Mouse (Mus musculus) CH12.LX (cell line): ENCODE measurements at regions not wholly inside any gene's neighbourhood (a gene's known extent, or its start where the extent isn't known, plus 50 kb on each side); places are given as distances from the start of the nearest gene placed in this dataset.

ENCODE experiments used
- DNase-seq: peaks from one replicate; pipeline ENCODE4 v3.0.0-alpha.2; 2013; ENCODE audit errors: extremely low read depth
- H3K27ac ChIP-seq: 2 replicates; pipeline ENCODE4 v1.5.1; 2012; ENCODE audit warnings: low read depth, mild to moderate bottlenecking, control low read depth, moderate library complexity; ENCODE audit not compliant: insufficient read depth
- H3K27me3 ChIP-seq: replicated peaks from 2 replicates; pipeline ENCODE3; 2012; ENCODE audit warnings: inconsistent platforms
- H3K36me3 ChIP-seq, 2 experiments: replicated peaks in 1 of 2; 2 replicates each; pipeline versions ENCODE3 to v1.6.1; 2012; ENCODE audit warnings: inconsistent platforms in 1 of 2, low read length in 1 of 2, mild to moderate bottlenecking in 1 of 2, mixed read lengths in 1 of 2, moderate library complexity in 1 of 2; ENCODE audit not compliant: control insufficient read depth in 1 of 2, insufficient read depth in 1 of 2
- H3K4me1 ChIP-seq, 2 experiments: 2 replicates each; pipeline ENCODE4 v1.6.1; 2012; ENCODE audit warnings: inconsistent platforms in 1 of 2, moderate library complexity in 1 of 2; ENCODE audit not compliant: insufficient read depth in 2 of 2, control insufficient read depth in 1 of 2
- H3K4me2 ChIP-seq: 2 replicates; pipeline ENCODE4 v1.6.1; 2012; ENCODE audit warnings: low read depth, mild to moderate bottlenecking, control low read depth; ENCODE audit not compliant: poor library complexity, insufficient read depth, severe bottlenecking
- H3K4me3 ChIP-seq, 3 experiments: fragments of 150-350 bp in 1 of 3; sonication (generic) in 1 of 3; replicated peaks in 1 of 3; 2 replicates each; pipeline versions ENCODE3 to v1.5.1; 2011 to 2012; ENCODE audit warnings: low read depth in 2 of 3, low read length in 2 of 3, mild to moderate bottlenecking in 2 of 3, moderate library complexity in 2 of 3, control low read depth in 1 of 3, improper control_type of control experiment in 1 of 3, inconsistent platforms in 1 of 3, mixed read lengths in 1 of 3; ENCODE audit not compliant: poor library complexity in 1 of 3
- H3K79me2 ChIP-seq: replicated peaks from 2 replicates; pipeline ENCODE4 v1.6.1; 2012; ENCODE audit warnings: mild to moderate bottlenecking, moderate library complexity; ENCODE audit not compliant: control insufficient read depth, poor library complexity, insufficient read depth, severe bottlenecking; ENCODE audit errors: extremely low read depth
- H3K9ac ChIP-seq: 2 replicates; pipeline ENCODE4 v1.6.1; 2012; ENCODE audit warnings: low read depth, mild to moderate bottlenecking, control low read depth, moderate library complexity; ENCODE audit not compliant: insufficient read depth
- H3K9me3 ChIP-seq: replicated peaks from 2 replicates; pipeline ENCODE3; 2012; ENCODE audit warnings: low read length, inconsistent platforms, mixed read lengths
- CHD1 ChIP-seq: IDR thresholded peaks from 2 replicates; pipeline ENCODE4 v1.6.1; 2012; ENCODE audit warnings: low read depth, low read length, improper control_type of control experiment, inconsistent platforms
- E2F4 ChIP-seq: IDR thresholded peaks from 2 replicates; pipeline ENCODE4 v1.6.1; 2011; ENCODE audit warnings: low read depth, low read length, improper control_type of control experiment; ENCODE audit not compliant: insufficient replicate concordance
- ELF1 ChIP-seq: IDR thresholded peaks from 2 replicates; pipeline ENCODE4 v1.6.1; 2014; ENCODE audit warnings: low read depth, mild to moderate bottlenecking, inconsistent platforms, low read length, improper control_type of control experiment
- ETS1 ChIP-seq: conservative IDR thresholded peaks from 2 replicates; pipeline ENCODE4 v1.6.1; 2012; ENCODE audit warnings: low read depth, mild to moderate bottlenecking, inconsistent platforms, low read length, improper control_type of control experiment, moderate library complexity
- GABPA ChIP-seq: IDR thresholded peaks from 2 replicates; pipeline ENCODE4 v1.6.1; 2012; ENCODE audit warnings: low read depth, low read length, improper control_type of control experiment, inconsistent platforms; ENCODE audit not compliant: insufficient replicate concordance
- HCFC1 ChIP-seq: IDR thresholded peaks from 2 replicates; pipeline ENCODE4 v1.6.1; 2012; ENCODE audit warnings: low read depth, mild to moderate bottlenecking, inconsistent platforms, low read length, improper control_type of control experiment
- JUN ChIP-seq: IDR thresholded peaks from 2 replicates; pipeline ENCODE4 v1.6.1; 2011; ENCODE audit warnings: low read depth, mild to moderate bottlenecking, low read length, improper control_type of control experiment, moderate library complexity; ENCODE audit not compliant: insufficient read depth
- JUND ChIP-seq: conservative IDR thresholded peaks from 2 replicates; pipeline ENCODE4 v1.6.1; 2011; ENCODE audit warnings: low read depth, low read length, improper control_type of control experiment
- KAT2A ChIP-seq: IDR thresholded peaks from 2 replicates; pipeline ENCODE4 v1.6.1; 2012; ENCODE audit warnings: low read length, improper control_type of control experiment, inconsistent platforms; ENCODE audit not compliant: insufficient replicate concordance
- MAX ChIP-seq: IDR thresholded peaks from 2 replicates; pipeline ENCODE4 v1.6.1; 2011; ENCODE audit warnings: low read length, improper control_type of control experiment
- MAZ ChIP-seq: IDR thresholded peaks from 2 replicates; pipeline ENCODE4 v1.6.1; 2012; ENCODE audit warnings: low read depth, mild to moderate bottlenecking, inconsistent platforms, low read length, improper control_type of control experiment, moderate library complexity
- POLR2A ChIP-seq: IDR thresholded peaks from 2 replicates; pipeline ENCODE4 v1.6.1; 2011; ENCODE audit warnings: low read depth, mild to moderate bottlenecking, improper control_type of control experiment, low read length
- RAD21 ChIP-seq: IDR thresholded peaks from 2 replicates; pipeline ENCODE4 v1.6.1; 2011; ENCODE audit warnings: low read depth, mild to moderate bottlenecking, low read length, improper control_type of control experiment, moderate library complexity
- SMC3 ChIP-seq: IDR thresholded peaks from 2 replicates; pipeline ENCODE4 v1.6.1; 2011; ENCODE audit warnings: low read depth, low read length, improper control_type of control experiment
- TBP ChIP-seq: conservative IDR thresholded peaks from 2 replicates; pipeline ENCODE4 v1.6.1; 2011; ENCODE audit warnings: low read depth, low read length, improper control_type of control experiment
- ZNF384 ChIP-seq: IDR thresholded peaks from 2 replicates; pipeline ENCODE4 v1.6.1; 2012; ENCODE audit warnings: low read depth, low read length, improper control_type of control experiment, inconsistent platforms
- dilution Hi-C: fragments of 300-500 bp; cut with MboI; formaldehyde crosslinking; loops from 2 replicates; pipeline ENCODE4 v1.14.3; 2020; ENCODE audit warnings: low sequenced_read_pairs; ENCODE audit not compliant: extremely low pct_unique_long_range_greater_than_20kb, extremely low pct_ligation_motif_present
- in situ Hi-C: fragments of 300-500 bp; cut with MboI; formaldehyde crosslinking; loops from 3 replicates; pipeline ENCODE4 v1.14.3; 2019; ENCODE audit warnings: low sequenced_read_pairs, low pct_ligation_motif_present, low pct_unique_long_range_greater_than_20kb, mixed read lengths

DNA sequence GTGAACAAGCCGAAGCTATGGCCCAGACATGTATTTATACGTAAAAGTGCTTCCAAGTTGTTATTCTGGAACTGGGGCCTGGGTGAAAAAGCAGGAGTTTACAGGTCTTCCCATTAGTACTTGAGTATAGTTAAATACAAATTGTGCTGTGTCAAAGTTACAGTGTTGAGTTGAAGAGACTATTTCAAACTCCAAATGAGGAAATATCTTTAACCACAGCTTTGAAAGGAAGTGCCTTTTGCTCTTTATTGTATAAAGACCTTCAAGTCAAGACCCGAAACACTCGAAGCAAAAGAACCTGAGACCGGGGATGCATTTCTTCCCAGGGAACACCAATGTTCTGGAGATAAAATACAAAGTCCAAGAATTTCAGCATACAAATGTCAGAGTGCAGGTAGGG, 144.8 kb downstream of the Cog6 start:
- H3K79me2 ChIP-seq, result no peaks in the 10 kb centered on the region
- no peak for DNase-seq
- no peak overlapping the region for H3K9ac ChIP-seq
- no peaks in the 10 kb centered on the region for H3K9me3 ChIP-seq
- no peaks in the 10 kb centered on the region for H3K27me3 ChIP-seq
- no peak overlapping the region for H3K4me3 ChIP-seq
- no peak overlapping the region for H3K27ac ChIP-seq
- H3K4me1 ChIP-seq, result no peaks in the 10 kb centered on the region
- TF ChIP-seq HCFC1 (no peak), GABPA (no peak), JUND (no peak), E2F4 (no peak), ZNF384 (no peak), TBP (no peak), CHD1 (no peak), POLR2A (no peak), RAD21 (no peak), SMC3 (no peak), ELF1 (no peak), JUN (no peak), MAZ (no peak)
- TF ChIP-seq, all 38 proteins: peak for 0
- dilution Hi-C loops, result no loop called here
- Histone ChIP-seq H3K36me3 (no peaks in the 10 kb centered on the region), H3K4me2 (no peak overlapping the region)
- in situ Hi-C loops, result no loop called here

- dilution Hi-C loops (no loop called here), in situ Hi-C loops (no loop called here)
- H3K27me3 ChIP-seq, result no peaks in the 10 kb centered on the region
- H3K4me2 ChIP-seq, result peak overlapping the region; percentile 38; the same call in 1 of the 2 replicates
- no peaks in the 10 kb centered on the region for H3K79me2 ChIP-seq
- H3K4me1 ChIP-seq, result peaks cover 7 to 14% of the 10 kb centered on the region in 2 experiments
- H3K4me3 ChIP-seq, result no peak overlapping the region
- no peak overlapping the region for H3K9ac ChIP-seq
- no peak for DNase-seq
- no peaks in the 10 kb centered on the region for H3K36me3 ChIP-seq
- no peak for TF ChIP-seq KAT2A
- no peak for TF ChIP-seq ZNF384
- no peak for TF ChIP-seq ELF1
- no peak for TF ChIP-seq SMC3
- no peak for TF ChIP-seq RAD21
- no peak for TF ChIP-seq POLR2A
- TF ChIP-seq HCFC1, result no peak
- no peak for TF ChIP-seq ETS1
- no peak for TF ChIP-seq MAZ
- no peak for TF ChIP-seq MAX
- H3K27ac ChIP-seq, result no peak overlapping the region
- H3K9me3 ChIP-seq, result no peaks in the 10 kb centered on the region
Measured at GRCm38 (mm10) chr3:52863146-52863849, 153.7 kb downstream of the Cog6 start.
